Mouse (Mus musculus) liver, embryonic 16.5 days (tissue): Measurements from ENCODE around the gene Ccdc175. TPM values are rescaled to one million over a fixed set of nuclear protein-coding genes. Genes with fewer than 3 reads are reported as not detected.

Experiments used
- ATAC-seq: fragments of 200-750 bp; cut with Nextera tagmentation; 2 replicates; pipeline ENCODE4 v1.8.0; 2017; ENCODE audit warnings: low read depth, mild to moderate bottlenecking, moderate number of reproducible peaks, moderate library complexity
- H3K27ac ChIP-seq: fragments of 300-500 bp; sonication (generic); 2 replicates; pipeline ENCODE4 v1.5.1; 2014; ENCODE audit warnings: mild to moderate bottlenecking, low read length
- H3K27me3 ChIP-seq: fragments of 300-500 bp; sonication (generic); 2 replicates; pipeline ENCODE4 v1.6.1; 2014; ENCODE audit warnings: low read depth, low read length, mixed read lengths; ENCODE audit not compliant: control insufficient read depth, insufficient read depth
- H3K36me3 ChIP-seq: fragments of 300-500 bp; sonication (generic); 2 replicates; pipeline ENCODE4 v1.6.1; 2014; ENCODE audit warnings: mild to moderate bottlenecking; ENCODE audit not compliant: control insufficient read depth, insufficient read depth
- H3K4me1 ChIP-seq: fragments of 300-500 bp; sonication (generic); 2 replicates; pipeline ENCODE4 v1.6.1; 2014; ENCODE audit warnings: low read depth, low read length, mixed read lengths; ENCODE audit not compliant: control insufficient read depth
- H3K4me2 ChIP-seq: fragments of 300-500 bp; sonication (generic); 2 replicates; pipeline ENCODE4 v1.6.1; 2014; ENCODE audit warnings: low read depth, low read length, mixed read lengths
- H3K4me3 ChIP-seq: fragments of 300-500 bp; sonication (generic); 2 replicates; pipeline ENCODE4 v1.5.1; 2014; ENCODE audit warnings: low read depth, mild to moderate bottlenecking, low read length
- H3K9ac ChIP-seq: fragments of 300-500 bp; sonication (generic); 2 replicates; pipeline ENCODE4 v1.6.1; 2014; ENCODE audit warnings: low read depth, low read length
- H3K9me3 ChIP-seq: fragments of 300-500 bp; sonication (generic); replicated peaks from 2 replicates; pipeline ENCODE4 v1.6.1; 2016; ENCODE audit warnings: low read length; ENCODE audit not compliant: control insufficient read depth
- WGBS: fragments of 180-500 bp; shearing (Covaris S2); extraction: QIAGEN DNeasy Blood & Tissue Kit; methylation state at CpG from one replicate; pipeline ENCODE4 v1.1.7; 2014; ENCODE audit not compliant: insufficient replicate concordance; 5-methylcytosine and 5-hydroxymethylcytosine counted together
- polyA plus RNA-seq: library from polyadenylated mRNA; unstranded; fragments of >200 nt; fragmentation: Nextera tagmentation; extraction: Ambion mirVana; gene quantifications from 2 replicates; pipeline ENCODE4 v1.2.1, GENCODE M21; 2015

Gene Ccdc175
- not detected in 2 replicates for polyA plus RNA-seq

DNA sequence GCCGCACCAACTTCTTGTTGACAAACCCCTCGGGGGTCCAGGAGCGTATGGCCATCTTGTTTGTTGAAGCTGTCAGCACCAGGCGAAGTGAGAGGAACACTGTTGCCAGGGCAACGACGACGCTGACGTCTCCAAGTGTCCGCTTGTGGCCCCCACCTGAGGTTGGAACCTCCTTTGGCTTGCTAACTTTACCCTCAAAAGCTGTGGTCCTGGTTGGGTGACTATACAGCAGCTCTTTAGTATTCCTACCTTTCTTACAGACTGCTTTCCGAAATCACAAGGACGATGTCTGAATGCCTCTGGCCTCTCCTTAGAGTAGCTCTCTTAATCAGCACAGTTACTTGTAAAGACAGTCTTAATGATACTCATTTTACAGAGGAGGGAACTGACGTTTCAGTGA, at the start of gene Ccdc175:
Gene Ccdc175, minus strand, starts transcription at position 101 of the 400 bp plus-strand sequence.
- 60% methylated on average over 12 of the region's 12 CpGs for WGBS
- H3K27me3 ChIP-seq = no peaks in the 10 kb centered on the region
- no peaks in the 10 kb centered on the region for H3K9me3 ChIP-seq
- H3K27ac ChIP-seq = no peak within 1 kb of the TSS
- no peak within 1 kb of the TSS for H3K9ac ChIP-seq
- ATAC-seq = no peak
- no peaks in the 10 kb centered on the region for H3K4me1 ChIP-seq
- no peak within 1 kb of the TSS for H3K4me2 ChIP-seq
- H3K36me3 ChIP-seq = no peaks in the 10 kb centered on the region
- no peak within 1 kb of the TSS for H3K4me3 ChIP-seq

DNA sequence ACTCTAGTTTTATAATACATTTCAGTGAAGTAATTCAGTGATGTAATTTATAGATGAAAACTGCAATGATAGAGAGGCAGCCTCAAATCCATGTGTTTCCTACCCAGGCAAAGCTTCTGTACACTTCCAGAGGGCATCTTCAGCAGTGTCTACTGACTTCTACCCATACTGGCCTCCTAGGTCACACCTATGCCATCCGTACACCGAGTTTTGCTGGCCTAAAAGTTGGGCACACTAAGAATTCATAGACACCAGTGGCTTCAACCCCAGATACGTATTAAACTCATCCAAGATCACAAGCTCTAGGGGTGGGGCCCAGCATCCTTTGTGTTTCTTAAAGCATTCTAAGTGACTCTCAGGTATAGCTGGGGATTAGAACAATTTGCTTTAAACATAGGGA, 49.3 kb upstream of the Ccdc175 start:
- H3K9ac ChIP-seq = no peak overlapping the region
- ATAC-seq = no peak
- no peak overlapping the region for H3K4me2 ChIP-seq
- H3K4me1 ChIP-seq = no peaks in the 10 kb centered on the region
- 78% methylated on average over 3 of the region's 3 CpGs for WGBS
- H3K36me3 ChIP-seq = no peaks in the 10 kb centered on the region
- no peak overlapping the region for H3K4me3 ChIP-seq
- H3K27me3 ChIP-seq = peaks cover 23% of the 10 kb centered on the region
- no peak overlapping the region for H3K27ac ChIP-seq
- H3K9me3 ChIP-seq = no peaks in the 10 kb centered on the region

DNA sequence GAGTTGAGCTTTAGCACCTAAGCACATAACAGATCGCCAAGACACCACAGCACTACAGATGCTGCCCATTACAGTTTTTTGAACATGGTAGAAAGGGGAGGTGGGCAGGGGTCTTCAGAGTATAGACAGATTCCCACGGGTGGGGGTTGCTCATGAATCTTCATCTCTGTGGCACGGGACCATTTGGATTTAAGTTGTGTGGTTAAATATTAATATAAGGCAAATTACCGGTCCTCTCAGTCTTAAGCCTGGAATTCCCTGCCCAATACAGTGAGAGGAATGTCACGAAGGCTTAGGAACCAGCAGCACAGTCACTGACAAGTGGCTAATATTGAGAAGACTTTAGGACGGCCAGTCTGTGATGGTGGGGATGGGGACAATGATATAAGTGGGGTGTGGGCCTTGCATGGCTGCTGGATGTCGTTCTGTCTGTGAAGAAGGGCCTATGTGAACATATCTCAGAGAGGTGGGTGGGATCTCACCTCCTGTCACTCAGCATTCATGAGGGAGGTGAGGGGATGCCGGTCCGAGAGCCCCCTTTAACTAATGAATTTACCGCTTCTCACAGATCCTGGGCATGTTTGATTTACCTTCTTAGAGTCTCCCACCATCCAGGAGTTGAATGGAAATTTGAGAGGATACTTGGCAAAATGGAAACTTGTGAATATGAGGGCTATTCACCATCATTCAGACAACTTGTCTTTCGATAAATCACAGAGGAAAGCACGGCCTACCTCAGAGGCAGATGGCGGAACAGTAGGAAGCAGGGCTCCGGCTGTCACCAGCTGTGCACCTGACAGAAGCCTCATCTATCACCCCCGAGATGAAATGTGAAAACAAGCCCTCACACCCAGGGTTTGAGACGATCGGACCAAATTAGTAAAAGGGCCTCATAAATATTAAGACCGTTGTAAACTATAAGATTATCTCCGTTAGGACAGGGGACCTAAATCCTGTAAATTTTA, 48.3 kb upstream of the Ccdc175 start:
- no peaks in the 10 kb centered on the region for H3K4me1 ChIP-seq
- no peak for ATAC-seq
- no peak overlapping the region for H3K9ac ChIP-seq
- WGBS = 73% methylated on average over 19 of the region's 19 CpGs
- H3K27me3 ChIP-seq = peaks cover 23% of the 10 kb centered on the region
- no peak overlapping the region for H3K4me2 ChIP-seq
- H3K4me3 ChIP-seq = no peak overlapping the region
- no peaks in the 10 kb centered on the region for H3K9me3 ChIP-seq
- no peak overlapping the region for H3K27ac ChIP-seq
- H3K36me3 ChIP-seq = no peaks in the 10 kb centered on the region

DNA sequence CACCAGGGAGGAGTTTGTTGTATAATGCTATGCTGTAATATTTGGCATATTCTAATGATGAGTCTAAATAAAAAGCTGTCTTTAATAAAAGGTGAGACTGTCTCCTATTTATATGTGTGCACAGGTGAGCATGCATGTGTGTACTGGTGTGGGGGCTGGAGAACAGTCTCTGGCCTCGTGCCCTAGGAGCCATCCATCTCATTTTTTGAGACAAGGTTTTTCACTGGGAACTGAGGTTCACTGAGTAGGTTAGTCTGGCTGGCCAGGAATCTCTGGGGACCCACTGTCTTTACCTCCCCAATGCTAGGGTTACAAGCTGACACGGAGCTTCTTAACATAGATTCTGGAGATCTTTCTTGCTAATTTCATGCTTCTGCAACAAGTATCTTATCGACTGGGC, 47.3 kb upstream of the Ccdc175 start:
- no peaks in the 10 kb centered on the region for H3K9me3 ChIP-seq
- WGBS = 42% methylated on average over 3 of the region's 3 CpGs
- H3K4me3 ChIP-seq = no peak overlapping the region
- no peak for ATAC-seq
- no peaks in the 10 kb centered on the region for H3K4me1 ChIP-seq
- H3K4me2 ChIP-seq = no peak overlapping the region
- H3K27ac ChIP-seq = no peak overlapping the region
- H3K9ac ChIP-seq = no peak overlapping the region
- H3K27me3 ChIP-seq = peaks cover 19% of the 10 kb centered on the region
- H3K36me3 ChIP-seq = no peaks in the 10 kb centered on the region

DNA sequence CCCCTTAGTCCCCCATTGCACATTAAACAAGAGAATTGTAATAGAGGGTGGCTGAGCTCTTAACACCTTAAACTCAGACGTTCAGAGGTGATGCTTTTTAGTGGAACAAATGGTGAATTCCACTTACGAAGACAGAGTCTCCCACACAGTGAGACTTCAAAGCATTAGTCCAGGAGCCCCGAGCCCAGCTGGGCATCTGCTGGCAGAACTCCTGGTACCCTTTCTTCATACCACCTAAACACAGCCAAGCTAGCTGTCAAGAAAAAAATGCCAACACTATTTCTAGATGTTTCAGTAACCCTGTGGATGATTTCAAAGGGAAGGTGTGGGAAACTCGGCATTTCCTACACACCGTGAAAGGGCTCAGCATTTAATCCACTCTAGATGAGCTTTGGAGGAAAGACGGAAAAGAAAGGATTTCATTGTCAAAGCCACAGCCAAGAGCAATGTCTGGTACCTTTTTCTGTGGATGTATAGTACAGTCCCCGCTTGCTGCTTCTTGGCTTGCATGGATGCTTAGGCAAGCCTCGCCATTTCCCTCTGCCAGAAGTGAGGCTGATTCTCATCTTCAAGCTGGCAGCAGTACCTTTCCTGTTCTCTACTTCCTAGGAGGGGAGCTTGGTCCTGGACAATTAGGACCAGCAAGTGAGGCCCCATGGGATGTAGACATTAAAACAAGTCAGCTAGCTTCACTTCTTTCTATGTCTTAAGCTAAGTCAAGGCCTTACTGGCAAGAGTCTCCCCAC, 44.8 kb upstream of the Ccdc175 start:
- WGBS = 64% methylated on average over 8 of the region's 8 CpGs
- no peak overlapping the region for H3K4me2 ChIP-seq
- H3K9ac ChIP-seq = no peak overlapping the region
- H3K9me3 ChIP-seq = no peaks in the 10 kb centered on the region
- ATAC-seq = no peak
- H3K4me1 ChIP-seq = no peaks in the 10 kb centered on the region
- H3K27me3 ChIP-seq = no peaks in the 10 kb centered on the region
- H3K27ac ChIP-seq = no peak overlapping the region
- H3K4me3 ChIP-seq = no peak overlapping the region
- H3K36me3 ChIP-seq = no peaks in the 10 kb centered on the region

DNA sequence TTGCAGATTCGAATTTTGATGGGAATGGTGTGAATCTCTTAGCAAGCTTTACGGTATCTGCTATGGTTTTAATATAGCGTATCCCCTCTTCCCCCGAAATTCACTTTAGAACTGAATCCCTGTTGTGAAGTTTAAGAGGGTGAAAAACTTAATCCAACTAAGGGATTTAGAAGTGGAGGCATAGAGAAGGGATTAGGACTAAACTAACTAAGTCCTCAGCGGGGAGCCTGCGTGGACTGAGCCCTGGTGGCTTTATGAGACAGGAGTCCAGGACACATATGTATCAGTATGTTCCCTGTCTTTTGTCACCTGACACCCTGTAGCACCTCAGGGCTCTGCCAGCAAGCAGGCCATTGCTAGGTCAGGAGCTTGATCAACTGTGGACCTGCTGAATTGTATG, 42.9 kb upstream of the Ccdc175 start:
- Histone ChIP-seq H3K4me1 (no peaks in the 10 kb centered on the region), H3K36me3 (no peaks in the 10 kb centered on the region), H3K9ac (no peak overlapping the region), H3K4me3 (no peak overlapping the region), H3K27ac (no peak overlapping the region), H3K4me2 (no peak overlapping the region), H3K27me3 (no peaks in the 10 kb centered on the region), H3K9me3 (no peaks in the 10 kb centered on the region)
- no peak for ATAC-seq
- 70% methylated on average over 6 of the region's 6 CpGs for WGBS

DNA sequence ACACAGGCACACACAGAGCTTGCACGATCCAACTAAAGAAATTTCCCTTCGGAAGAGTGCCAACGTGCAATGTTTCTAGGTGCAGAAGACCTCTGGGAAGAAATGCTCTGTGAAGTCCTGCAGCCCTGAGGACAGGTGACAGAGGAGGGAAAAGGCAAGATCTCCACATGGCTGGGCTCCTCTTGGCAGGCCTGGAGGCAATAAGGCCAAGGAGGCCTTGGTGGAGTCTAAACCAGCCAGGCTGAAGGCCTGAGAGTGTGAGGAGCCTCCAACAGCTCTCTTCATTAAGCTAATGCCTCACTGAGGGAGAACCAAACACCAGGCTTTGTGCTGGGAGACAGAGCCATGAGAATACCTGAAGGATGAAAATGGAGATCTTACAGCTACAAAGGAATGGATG, 40.5 kb upstream of the Ccdc175 start:
- no peak for ATAC-seq
- no peaks in the 10 kb centered on the region for H3K27me3 ChIP-seq
- H3K36me3 ChIP-seq = no peaks in the 10 kb centered on the region
- no peaks in the 10 kb centered on the region; the same call in 1 of the 2 replicates for H3K9me3 ChIP-seq
- no peak overlapping the region for H3K27ac ChIP-seq
- no peak overlapping the region for H3K4me2 ChIP-seq
- H3K4me3 ChIP-seq = no peak overlapping the region
- H3K9ac ChIP-seq = no peak overlapping the region
- 65% methylated on average over 3 of the region's 3 CpGs for WGBS
- H3K4me1 ChIP-seq = no peaks in the 10 kb centered on the region

DNA sequence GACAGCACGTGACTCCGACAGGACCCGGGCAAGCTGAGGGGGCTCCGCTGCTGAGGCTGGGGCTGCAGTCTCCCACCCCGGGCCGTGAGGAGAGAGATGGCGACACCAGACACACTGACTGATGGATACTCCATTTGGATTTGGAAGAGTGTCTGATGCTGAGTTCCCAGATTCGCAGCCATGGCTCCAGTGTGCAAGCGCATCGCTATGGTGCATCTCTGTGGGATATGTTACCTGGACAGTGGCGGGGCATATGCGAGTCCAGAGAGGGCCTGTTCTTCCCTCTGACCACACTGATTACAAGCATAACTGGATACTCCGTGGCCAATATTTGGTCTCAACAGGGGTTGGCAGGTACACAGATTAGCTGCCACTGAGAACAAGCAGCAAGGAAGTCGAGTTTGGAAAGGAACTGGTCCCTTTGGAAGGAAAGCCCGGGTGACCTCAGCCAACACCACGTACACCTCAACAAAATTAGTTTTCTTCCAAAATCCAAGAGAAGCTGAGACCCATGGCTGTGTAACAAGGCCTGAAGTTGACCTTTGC, 38.8 kb upstream of the Ccdc175 start:
- no peak overlapping the region for H3K27ac ChIP-seq
- H3K36me3 ChIP-seq = no peaks in the 10 kb centered on the region
- no peak for ATAC-seq
- no peak overlapping the region for H3K4me2 ChIP-seq
- WGBS = 75% methylated on average over 16 of the region's 16 CpGs
- no peak overlapping the region for H3K4me3 ChIP-seq
- H3K27me3 ChIP-seq = no peaks in the 10 kb centered on the region
- H3K4me1 ChIP-seq = no peaks in the 10 kb centered on the region
- H3K9me3 ChIP-seq = no peaks in the 10 kb centered on the region; the same call in 1 of the 2 replicates
- H3K9ac ChIP-seq = no peak overlapping the region
